Comparison of ENCODE assay signal across 22 mouse cellular contexts in the genomic region with DNA sequence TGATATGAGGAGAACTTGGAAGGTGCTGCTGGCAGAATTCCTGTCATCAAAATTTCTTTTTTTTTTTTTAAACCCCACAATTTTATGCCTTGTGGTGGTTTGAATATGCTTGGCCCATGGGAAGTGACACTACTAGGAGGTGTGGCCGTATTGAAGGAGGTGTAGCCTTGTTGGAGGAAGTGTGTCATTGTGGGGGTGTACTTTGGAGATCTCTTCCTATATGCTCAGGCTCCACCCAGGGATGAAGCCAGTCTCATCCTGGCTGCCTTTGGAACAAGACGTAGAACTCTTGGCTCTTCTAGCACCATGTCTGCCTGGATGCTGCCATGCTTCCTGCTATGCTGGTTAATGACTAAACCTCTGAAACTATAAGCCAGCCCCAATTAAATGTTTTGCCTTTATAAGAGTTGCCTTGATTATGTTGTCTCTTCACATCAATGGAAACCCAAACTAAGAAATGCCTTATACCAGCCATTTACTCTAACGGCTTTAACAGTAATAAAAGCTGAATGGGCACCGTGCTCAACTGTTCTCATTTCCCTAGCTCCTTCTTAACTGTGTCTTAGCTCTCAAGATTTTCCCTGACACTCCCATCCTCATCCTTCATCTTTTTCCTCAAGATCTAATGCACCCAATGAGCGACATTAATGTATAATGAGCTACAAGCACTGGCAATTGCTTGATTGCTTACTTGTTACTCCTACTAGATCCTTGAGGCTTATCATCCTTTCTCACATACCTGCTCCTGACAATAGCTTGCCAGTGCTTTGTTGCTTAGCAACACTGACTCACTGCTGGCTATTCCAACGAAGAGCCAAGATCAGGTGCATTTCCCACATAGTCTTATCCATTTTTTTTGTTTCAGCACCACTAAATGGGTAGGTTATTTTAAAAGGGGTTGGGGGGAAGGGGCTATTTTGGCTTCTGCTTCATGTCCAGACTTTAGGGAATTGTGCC.
DNase-seq lines count a peak whose midpoint lies in the region; ATAC-seq and TF ChIP-seq lines count a peak whose summit lies in the region.
"Had no signal": no experiment of that assay in that cellular context is flagged by ENCODE, and none has a peak within 500 bp of the region (broad histone marks: within the 10 kb centered on the region; RNA-seq: fewer than 3 reads in every experiment).

No protein-coding gene starts in this region.

- no peak; a peak in 1 of 4 replicates for TF ChIP-seq POLR2A in MEL (IDR thresholded peaks at IDR 0.05; ENCODE audit: control insufficient read depth in 1 of 2, insufficient read depth in 1 of 2, low read depth in 1 of 2, low read length in 2 of 2, poor library complexity in 1 of 2)
- TF ChIP-seq POLR2A in brain, embryonic 14.5 days (IDR thresholded peaks at IDR 0.05; ENCODE audit: borderline replicate concordance, extremely low read depth, insufficient read depth, insufficient read length, poor library complexity, severe bottlenecking): no peak

- peak overlapping the region; percentile 39; the same call in 1 of the 2 replicates for H3K27ac ChIP-seq in hindbrain, embryonic 15.5 days (replicated peaks)
- no peak overlapping the region for H3K27ac ChIP-seq in hindbrain, embryonic 12.5 days
- no peak overlapping the region for H3K27ac ChIP-seq in MEL (ENCODE audit: control insufficient read depth, low read depth, low read length)
- peak overlapping the region; percentile 54; the same call in 1 of the 2 replicates for H3K27ac ChIP-seq in neural tube, embryonic 15.5 days (replicated peaks)
- no peak overlapping the region for H3K27ac ChIP-seq in lung, postnatal 0 days (ENCODE audit: low read length)
- H3K27ac ChIP-seq: embryonic facial prominence, embryonic 10.5 days; gastrocnemius, adult 2 months; limb, embryonic 10.5 days; stomach, postnatal 0 days had no signal

- no peak for TF ChIP-seq RAD21 in MEL (IDR thresholded peaks at IDR 0.05; ENCODE audit: low read depth, low read length)

- ATAC-seq in hindbrain, embryonic 15.5 days (ENCODE audit: low FRiP score, low read depth): peak; percentile 87
- no peak for ATAC-seq in hindbrain, embryonic 12.5 days (ENCODE audit: low FRiP score)
- peak; percentile 93 for ATAC-seq in neural tube, embryonic 15.5 days (ENCODE audit: low FRiP score)
- ATAC-seq in lung, postnatal 0 days: no peak
- ATAC-seq: inflammation-experienced regulatory T-cells, adult 6 months; liver, postnatal 0 days had no signal

- DNase-seq in MEL (ENCODE audit: low read depth, low spot score): peak; percentile 19
- DNase-seq in brain, embryonic 14.5 days (ENCODE audit: low read depth): peak; percentile 78
- no peak for DNase-seq in lung, postnatal 0 days (ENCODE audit: low spot score)
- no peak for DNase-seq in gastrocnemius, postnatal 14 days
- DNase-seq: cerebellum, adult 8-10 months; gastrocnemius, adult 2 months; heart, postnatal 10 days; kidney, adult 2 months; kidney, postnatal 36 days; liver, postnatal 0 days; lung, postnatal 36 days; right cerebral cortex, postnatal 4 days had no signal

- TF ChIP-seq CTCF in MEL (IDR thresholded peaks at IDR 0.05 in 2 of 3, conservative IDR thresholded peaks at IDR 0.05 in 1 of 3; ENCODE audit: control insufficient read depth in 1 of 3, insufficient read depth in 1 of 3, low read depth in 2 of 3, low read length in 3 of 3, poor library complexity in 1 of 3, severe bottlenecking in 1 of 3): no peak
- no peak for TF ChIP-seq CTCF in brain, embryonic 14.5 days (IDR thresholded peaks at IDR 0.05; ENCODE audit: borderline replicate concordance, extremely low read depth, insufficient read depth, insufficient read length)
- TF ChIP-seq CTCF in lung, postnatal 0 days (IDR thresholded peaks at IDR 0.05): no peak

- H3K4me3 ChIP-seq in hindbrain, embryonic 15.5 days: no peak overlapping the region
- no peak overlapping the region for H3K4me3 ChIP-seq in hindbrain, embryonic 12.5 days
- H3K4me3 ChIP-seq in MEL (ENCODE audit: control insufficient read depth in 1 of 2, insufficient read depth in 1 of 2, low read depth in 2 of 2, low read length in 2 of 2): no peak overlapping the region
- no peak overlapping the region for H3K4me3 ChIP-seq in neural tube, embryonic 15.5 days (replicated peaks)
- H3K4me3 ChIP-seq in lung, postnatal 0 days (ENCODE audit: low read depth, low read length): no peak overlapping the region
- H3K4me3 ChIP-seq: embryonic facial prominence, embryonic 10.5 days; gastrocnemius, adult 2 months; limb, embryonic 10.5 days; myocyte had no signal

- H3K27me3 ChIP-seq in hindbrain, embryonic 15.5 days: no peaks in the 10 kb centered on the region
- no peaks in the 10 kb centered on the region for H3K27me3 ChIP-seq in hindbrain, embryonic 12.5 days
- no peaks in the 10 kb centered on the region for H3K27me3 ChIP-seq in MEL (ENCODE audit: control insufficient read depth in 1 of 2, insufficient read depth in 2 of 2, low read length in 2 of 2)
- no peaks in the 10 kb centered on the region for H3K27me3 ChIP-seq in neural tube, embryonic 15.5 days (replicated peaks)
- H3K27me3 ChIP-seq in lung, postnatal 0 days (replicated peaks; ENCODE audit: insufficient read depth, low read length): no peaks in the 10 kb centered on the region

- TF ChIP-seq EP300 in MEL (IDR thresholded peaks at IDR 0.05; ENCODE audit: low read depth in 1 of 2, low read length in 2 of 2): no peak
- TF ChIP-seq EP300 in lung, postnatal 0 days (IDR thresholded peaks at IDR 0.05): no peak

- H3K9me3 ChIP-seq in hindbrain, embryonic 15.5 days: no peaks in the 10 kb centered on the region
- H3K9me3 ChIP-seq in hindbrain, embryonic 12.5 days (replicated peaks): no peaks in the 10 kb centered on the region
- no peaks in the 10 kb centered on the region for H3K9me3 ChIP-seq in MEL (replicated peaks; ENCODE audit: insufficient read depth, low read length)
- no peaks in the 10 kb centered on the region for H3K9me3 ChIP-seq in neural tube, embryonic 15.5 days (replicated peaks)
- no peaks in the 10 kb centered on the region for H3K9me3 ChIP-seq in lung, postnatal 0 days (ENCODE audit: low read length)
- H3K9me3 ChIP-seq: embryonic facial prominence, embryonic 10.5 days; G1E; limb, embryonic 10.5 days had no signal

- peaks cover 5% of the 10 kb centered on the region; the same call in 1 of the 2 replicates for H3K4me1 ChIP-seq in hindbrain, embryonic 15.5 days (replicated peaks)
- H3K4me1 ChIP-seq in hindbrain, embryonic 12.5 days: no peaks in the 10 kb centered on the region
- H3K4me1 ChIP-seq in MEL (ENCODE audit: control insufficient read depth in 1 of 2, insufficient read depth in 2 of 2, low read length in 2 of 2): peaks cover 0 to 3% of the 10 kb centered on the region in 2 experiments; a peak in 2 of 4 replicates
- peaks cover 4% of the 10 kb centered on the region; the same call in 1 of the 2 replicates for H3K4me1 ChIP-seq in neural tube, embryonic 15.5 days
- no peaks in the 10 kb centered on the region for H3K4me1 ChIP-seq in lung, postnatal 0 days (ENCODE audit: insufficient read depth, low read depth, low read length)

- H3K9ac ChIP-seq in hindbrain, embryonic 15.5 days: no peak overlapping the region
- H3K9ac ChIP-seq in hindbrain, embryonic 12.5 days: no peak overlapping the region
- H3K9ac ChIP-seq in MEL (ENCODE audit: control insufficient read depth, low read depth, low read length, poor library complexity, severe bottlenecking): no peak overlapping the region
- no peak overlapping the region for H3K9ac ChIP-seq in neural tube, embryonic 15.5 days (replicated peaks)
- H3K9ac ChIP-seq in lung, postnatal 0 days (replicated peaks; ENCODE audit: low read depth): no peak overlapping the region
- H3K9ac ChIP-seq: liver, postnatal 0 days had no signal

- H3K36me3 ChIP-seq in hindbrain, embryonic 15.5 days: no peaks in the 10 kb centered on the region
- no peaks in the 10 kb centered on the region for H3K36me3 ChIP-seq in hindbrain, embryonic 12.5 days
- H3K36me3 ChIP-seq in MEL (ENCODE audit: control insufficient read depth in 1 of 2, insufficient read depth in 2 of 2, low read length in 2 of 2): peaks cover 0 to 3% of the 10 kb centered on the region in 2 experiments; a peak in 1 of 4 replicates
- no peaks in the 10 kb centered on the region for H3K36me3 ChIP-seq in neural tube, embryonic 15.5 days
- H3K36me3 ChIP-seq in lung, postnatal 0 days (ENCODE audit: insufficient read depth, low read length): no peaks in the 10 kb centered on the region
- H3K36me3 ChIP-seq: G1E; limb, embryonic 10.5 days had no signal

- no peak overlapping the region for H3K4me2 ChIP-seq in hindbrain, embryonic 15.5 days
- H3K4me2 ChIP-seq in hindbrain, embryonic 12.5 days (replicated peaks): no peak overlapping the region
- H3K4me2 ChIP-seq in neural tube, embryonic 15.5 days: no peak overlapping the region
- no peak overlapping the region for H3K4me2 ChIP-seq in lung, postnatal 0 days (replicated peaks; ENCODE audit: low read depth, low read length)
- H3K4me2 ChIP-seq: heart, embryonic 11.5 days had no signal

- intact Hi-C loops in gastrocnemius, postnatal 14 days (cut with DNase I; ENCODE audit: low total_unique reads): no loop called here

- no peaks in the 10 kb centered on the region for H3K79me2 ChIP-seq in MEL (ENCODE audit: control insufficient read depth, insufficient read depth, low read length, poor library complexity)

- WGBS in hindbrain, embryonic 15.5 days: 65% methylated on average over 6 of the region's 6 CpGs
- 82% methylated on average over 6 of the region's 6 CpGs for WGBS in hindbrain, embryonic 12.5 days
- 58% methylated on average over 6 of the region's 6 CpGs for WGBS in neural tube, embryonic 15.5 days
- 73% methylated on average over 6 of the region's 6 CpGs for WGBS in lung, postnatal 0 days

TF ChIP-seq in MEL, 35 proteins besides CTCF, POLR2A, EP300 and RAD21:
- no peak for TF ChIP-seq SMC3 (IDR thresholded peaks at IDR 0.05; ENCODE audit: low read depth, low read length)
- no peak for TF ChIP-seq POLR2AphosphoS2 (IDR thresholded peaks at IDR 0.05; ENCODE audit: low read length)
- no peak for TF ChIP-seq HCFC1 (IDR thresholded peaks at IDR 0.05; ENCODE audit: low read depth, low read length)
- TF ChIP-seq POLR2AphosphoS5 (IDR thresholded peaks at IDR 0.05; ENCODE audit: borderline replicate concordance, low read depth, low read length): no peak
- no peak for TF ChIP-seq TAL1 (IDR thresholded peaks at IDR 0.05; ENCODE audit: low read length)
- TF ChIP-seq MAFK (IDR thresholded peaks at IDR 0.05; ENCODE audit: borderline replicate concordance, low read depth, low read length): no peak
- TF ChIP-seq USF1 (IDR thresholded peaks at IDR 0.05; ENCODE audit: low read depth, low read length): no peak
- TF ChIP-seq GATA1 (IDR thresholded peaks at IDR 0.05; ENCODE audit: low read depth, low read length): no peak

Comparison
In these comparisons a context has a peak if more than half of its experiments do, and no peak if none do; other contexts are left out.
1. ATAC-seq: peak in hindbrain, embryonic 15.5 days (single experiment) and neural tube, embryonic 15.5 days (single experiment); none in hindbrain, embryonic 12.5 days (single experiment) and lung, postnatal 0 days (single experiment).
2. H3K27ac ChIP-seq: peak in hindbrain, embryonic 15.5 days (single experiment) and neural tube, embryonic 15.5 days (single experiment); none in hindbrain, embryonic 12.5 days (single experiment), MEL (single experiment) and lung, postnatal 0 days (single experiment).
3. DNase-seq: peak in MEL (single experiment) and brain, embryonic 14.5 days (single experiment); none in lung, postnatal 0 days (single experiment) and gastrocnemius, postnatal 14 days (single experiment).